In the genomic region with DNA sequence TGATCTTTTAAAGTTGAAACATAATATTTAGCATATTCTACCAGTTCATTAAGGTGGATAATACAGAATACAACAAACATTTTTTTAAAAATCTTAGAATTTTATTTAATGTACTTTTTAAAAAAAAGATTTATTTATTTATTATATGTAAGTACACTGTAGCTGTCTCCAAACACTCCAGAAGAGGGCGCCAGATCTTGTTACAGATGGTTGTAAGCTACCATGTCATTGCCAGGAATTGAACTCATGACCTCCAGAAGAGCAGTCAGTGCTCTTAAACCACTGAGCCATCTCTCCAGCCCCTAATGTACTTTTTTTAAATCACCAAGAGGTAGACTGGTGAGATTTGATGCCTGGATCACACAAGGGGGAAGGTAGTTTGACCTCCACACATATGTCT, we compare ENCODE assay signal across 10 mouse cellular contexts. TPM values are rescaled to one million over a fixed set of nuclear protein-coding genes. Genes with fewer than 3 reads are reported as not detected.
DNase-seq lines count a peak whose midpoint lies in the region; ATAC-seq lines count a peak whose summit lies in the region.
"Had no signal": no experiment of that assay in that cellular context is flagged by ENCODE, and none has a peak within 500 bp of the region (broad histone marks: within the 10 kb centered on the region; RNA-seq: fewer than 3 reads in every experiment).

No protein-coding gene starts in this region.

- ATAC-seq in forebrain, embryonic 14.5 days: no peak
- ATAC-seq in forebrain, embryonic 16.5 days: no peak
- ATAC-seq in liver, embryonic 11.5 days (replicated peaks; ENCODE audit: low FRiP score): no peak

- DNase-seq in forebrain, embryonic 14.5 days (ENCODE audit: low spot score): peak; percentile 12
- DNase-seq in liver (peak; percentile 29), A20 (ENCODE audit: low read depth, low spot score) (peak; percentile 33)
- no peak for DNase-seq in liver, embryonic 11.5 days (ENCODE audit: low spot score)
- peak; percentile 54 for DNase-seq in brain, adult 2 months (ENCODE audit: low read depth, low spot score)
- DNase-seq in left cerebral cortex, adult 9 months (ENCODE audit: low spot score in 2 of 2): no peak
- DNase-seq: heart, adult 18-20 months; heart, postnatal 4 days had no signal

- no peak overlapping the region for H3K27ac ChIP-seq in forebrain, embryonic 14.5 days (ENCODE audit: low read depth, low read length)
- no peak overlapping the region for H3K27ac ChIP-seq in forebrain, embryonic 16.5 days (ENCODE audit: low read length)
- no peak overlapping the region for H3K27ac ChIP-seq in liver, embryonic 11.5 days (ENCODE audit: low read depth, low read length)
- H3K27ac ChIP-seq: limb, embryonic 15.5 days had no signal

- WGBS in forebrain, embryonic 14.5 days: 56% methylated on average over 1 of the region's 1 CpGs
- 59% methylated on average over 1 of the region's 1 CpGs for WGBS in forebrain, embryonic 16.5 days
- WGBS in liver, embryonic 11.5 days: 38% methylated on average over 1 of the region's 1 CpGs

- H3K27me3 ChIP-seq in forebrain, embryonic 14.5 days (replicated peaks; ENCODE audit: control insufficient read depth, insufficient read depth, low read length): no peaks in the 10 kb centered on the region
- H3K27me3 ChIP-seq in forebrain, embryonic 16.5 days (replicated peaks; ENCODE audit: control insufficient read depth, insufficient read depth, low read length): no peaks in the 10 kb centered on the region
- H3K27me3 ChIP-seq in liver, embryonic 11.5 days (replicated peaks; ENCODE audit: control insufficient read depth, insufficient read depth, low read length): no peaks in the 10 kb centered on the region
- H3K27me3 ChIP-seq: limb, embryonic 15.5 days had no signal

- no peak overlapping the region for H3K4me2 ChIP-seq in forebrain, embryonic 14.5 days (ENCODE audit: low read length)
- H3K4me2 ChIP-seq in forebrain, embryonic 16.5 days (ENCODE audit: low read length): no peak overlapping the region
- H3K4me2 ChIP-seq in liver, embryonic 11.5 days: no peak overlapping the region
- H3K4me2 ChIP-seq: limb, embryonic 15.5 days had no signal

- H3K36me3 ChIP-seq in forebrain, embryonic 14.5 days (ENCODE audit: control insufficient read depth, insufficient read depth, low read length): no peaks in the 10 kb centered on the region
- no peaks in the 10 kb centered on the region for H3K36me3 ChIP-seq in forebrain, embryonic 16.5 days (ENCODE audit: control insufficient read depth, insufficient read depth)
- H3K36me3 ChIP-seq in liver, embryonic 11.5 days (ENCODE audit: control insufficient read depth, insufficient read depth, low read length): no peaks in the 10 kb centered on the region
- H3K36me3 ChIP-seq: limb, embryonic 15.5 days had no signal

- no peaks in the 10 kb centered on the region for H3K9me3 ChIP-seq in forebrain, embryonic 14.5 days (replicated peaks; ENCODE audit: control insufficient read depth, low read length)
- H3K9me3 ChIP-seq in forebrain, embryonic 16.5 days (ENCODE audit: control insufficient read depth, low read length): no peaks in the 10 kb centered on the region
- no peaks in the 10 kb centered on the region for H3K9me3 ChIP-seq in liver, embryonic 11.5 days (ENCODE audit: control insufficient read depth, low read length)
- H3K9me3 ChIP-seq: limb, embryonic 15.5 days had no signal

- H3K9ac ChIP-seq in forebrain, embryonic 14.5 days (ENCODE audit: low read length): no peak overlapping the region
- H3K9ac ChIP-seq in forebrain, embryonic 16.5 days (replicated peaks; ENCODE audit: low read depth, low read length): no peak overlapping the region
- no peak overlapping the region for H3K9ac ChIP-seq in liver, embryonic 11.5 days (ENCODE audit: low read depth, low read length)
- H3K9ac ChIP-seq: limb, embryonic 15.5 days had no signal

- 0 out of 2 replicates have a peak, but pooled peaks cover 2% of the 10 kb centered on the region for H3K4me1 ChIP-seq in forebrain, embryonic 14.5 days (ENCODE audit: control insufficient read depth, insufficient read depth, low read length)
- H3K4me1 ChIP-seq in forebrain, embryonic 16.5 days (replicated peaks; ENCODE audit: control insufficient read depth, insufficient read depth, low read length): no peaks in the 10 kb centered on the region
- H3K4me1 ChIP-seq in liver, embryonic 11.5 days (replicated peaks; ENCODE audit: control insufficient read depth, insufficient read depth, low read length): no peaks in the 10 kb centered on the region
- H3K4me1 ChIP-seq: limb, embryonic 15.5 days had no signal

- H3K4me3 ChIP-seq in forebrain, embryonic 14.5 days (ENCODE audit: low read depth, low read length): no peak overlapping the region
- H3K4me3 ChIP-seq in forebrain, embryonic 16.5 days (replicated peaks; ENCODE audit: low read length): no peak overlapping the region
- no peak overlapping the region for H3K4me3 ChIP-seq in liver, embryonic 11.5 days (ENCODE audit: low read depth, low read length)
- H3K4me3 ChIP-seq: limb, embryonic 15.5 days had no signal

RNA-seq across cellular contexts. Expression of gene Rwdd3, which starts 40.7 kb away (rescaled TPM):
- polyA plus RNA-seq in forebrain, embryonic 14.5 days (2014; fragmentation: Nextera tagmentation; extraction: Ambion mirVana): 24.0 and 24.7 TPM in 2 replicates
- polyA plus RNA-seq in forebrain, embryonic 16.5 days (2015; fragmentation: Nextera tagmentation; extraction: Ambion mirVana): 18.5 and 23.2 TPM in 2 replicates
- 2.9 and 3.7 TPM in 2 replicates for polyA plus RNA-seq in liver, embryonic 11.5 days (2014; fragmentation: Nextera tagmentation; extraction: Ambion mirVana)

Comparison
In these comparisons a context has a peak if more than half of its experiments do, and no peak if none do; other contexts are left out.
1. DNase-seq: peak in forebrain, embryonic 14.5 days (single experiment), liver (single experiment), A20 (single experiment) and brain, adult 2 months (single experiment); none in liver, embryonic 11.5 days (single experiment) and left cerebral cortex, adult 9 months (0 of 2).